In genomic region chr2:28915768-28916512, GRCm38 (mm10) we compare ENCODE assay signal across 8 mouse cellular contexts. TPM values are rescaled to one million over a fixed set of nuclear protein-coding genes. Genes with fewer than 3 reads are reported as not detected.
DNase-seq lines count a peak whose midpoint lies in the region; ATAC-seq and TF ChIP-seq lines count a peak whose summit lies in the region.

No protein-coding gene starts in this region.

- peak; percentile 58 for DNase-seq in Muller cell, postnatal 12 days (ENCODE audit: inconsistent ontology term)
- DNase-seq in cerebellum, adult 11-12 months, result peak; percentile 57
- DNase-seq in kidney, postnatal 0 days (ENCODE audit: low spot score), result peak; percentile 61
- DNase-seq in lung, postnatal 4 days, result peak; percentile 85 to 86
- DNase-seq in spleen, postnatal 36 days (ENCODE audit: low spot score in 2 of 2), result peak; percentile 61 to 74
- DNase-seq in right cerebral cortex, postnatal 4 days, result no peak
- no peak for DNase-seq in right cerebral cortex, postnatal 14 days

- no peak overlapping the region for H3K9ac ChIP-seq in heart, embryonic 13.5 days
- H3K9ac ChIP-seq in kidney, postnatal 0 days (ENCODE audit: low read depth, low read length), result no peak overlapping the region

- H3K4me2 ChIP-seq in heart, embryonic 13.5 days, result peak overlapping the region; percentile 31
- 0 out of 2 replicates have a peak overlapping the region, but pooled peaks have one; percentile 5 for H3K4me2 ChIP-seq in kidney, postnatal 0 days (ENCODE audit: low read length)

- WGBS in heart, embryonic 13.5 days, result 2% methylated on average over 50 of the region's 50 CpGs
- WGBS in kidney, postnatal 0 days, result under 1% methylated on average over 50 of the region's 50 CpGs

- no peaks in the 10 kb centered on the region for H3K36me3 ChIP-seq in heart, embryonic 13.5 days
- H3K36me3 ChIP-seq in kidney, postnatal 0 days (ENCODE audit: insufficient read depth, low read length), result no peaks in the 10 kb centered on the region

- ATAC-seq in heart, embryonic 13.5 days (ENCODE audit: extremely low read depth, insufficient number of reproducible peaks, low FRiP score, low TSS enrichment), result no peak
- ATAC-seq in kidney, postnatal 0 days (replicated peaks; ENCODE audit: low FRiP score, low read depth), result peak; percentile 79; the same call in 1 of the 2 replicates

- H3K4me1 ChIP-seq in heart, embryonic 13.5 days, result peaks cover 9% of the 10 kb centered on the region
- no peaks in the 10 kb centered on the region for H3K4me1 ChIP-seq in kidney, postnatal 0 days (replicated peaks; ENCODE audit: insufficient read depth, low read length)

- no peak overlapping the region for H3K27ac ChIP-seq in heart, embryonic 13.5 days (replicated peaks)
- H3K27ac ChIP-seq in kidney, postnatal 0 days, result no peak overlapping the region

- peaks cover 98% of the 10 kb centered on the region for H3K27me3 ChIP-seq in heart, embryonic 13.5 days (replicated peaks)
- peaks cover 93% of the 10 kb centered on the region for H3K27me3 ChIP-seq in kidney, postnatal 0 days (ENCODE audit: insufficient read depth, low read length)

- no peaks in the 10 kb centered on the region for H3K9me3 ChIP-seq in heart, embryonic 13.5 days
- H3K9me3 ChIP-seq in kidney, postnatal 0 days (replicated peaks; ENCODE audit: low read length), result no peaks in the 10 kb centered on the region

- H3K4me3 ChIP-seq in heart, embryonic 13.5 days, result no peak overlapping the region
- no peak overlapping the region for H3K4me3 ChIP-seq in kidney, postnatal 0 days (replicated peaks; ENCODE audit: low read depth, low read length)

- no peak for TF ChIP-seq CTCF in kidney, postnatal 0 days (IDR thresholded peaks at IDR 0.05; ENCODE audit: low read depth)

RNA-seq across cellular contexts. Expression of gene Barhl1, which starts 0.5 kb away (rescaled TPM):
- not detected in 2 replicates for polyA plus RNA-seq in heart, embryonic 13.5 days (2015; fragmentation: Nextera tagmentation; extraction: Ambion mirVana)
- polyA plus RNA-seq in kidney, postnatal 0 days (2015; fragmentation: Nextera tagmentation; extraction: Ambion mirVana), result not detected in 2 replicates

Comparison
In these comparisons a context has a peak if more than half of its experiments do, and no peak if none do; other contexts are left out.
1. DNase-seq: peak in Muller cell, postnatal 12 days (single experiment), cerebellum, adult 11-12 months (single experiment), kidney, postnatal 0 days (single experiment), lung, postnatal 4 days (2 of 2) and spleen, postnatal 36 days (2 of 2); none in right cerebral cortex, postnatal 4 days (single experiment) and right cerebral cortex, postnatal 14 days (single experiment).